Mouse (Mus musculus) kidney, postnatal 0 days (tissue): ENCODE results near the gene Scube3. TPM values are rescaled to one million over a fixed set of nuclear protein-coding genes. Genes with fewer than 3 reads are reported as not detected.
A peak's percentile ranks its signal among the peaks of the same experiment; 100 is the strongest.

ENCODE experiments used
- ATAC-seq: fragments of 200-750 bp; cut with Nextera tagmentation; replicated peaks from 2 replicates; pipeline ENCODE4 v1.8.0; 2017; ENCODE audit warnings: low read depth, moderate number of reproducible peaks, moderate TSS enrichment, moderate library complexity; ENCODE audit not compliant: low FRiP score
- DNase-seq: peaks from one replicate; pipeline ENCODE4 v3.0.0-alpha.2; 2016; ENCODE audit warnings: low spot score
- H3K27ac ChIP-seq: fragments of 300-500 bp; sonication (generic); 2 replicates; pipeline ENCODE4 v1.5.1; 2014; ENCODE audit warnings: mild to moderate bottlenecking
- H3K27me3 ChIP-seq: fragments of 300-500 bp; sonication (generic); 2 replicates; pipeline ENCODE4 v1.6.1; 2014; ENCODE audit warnings: low read length, mixed read lengths; ENCODE audit not compliant: insufficient read depth
- H3K36me3 ChIP-seq: fragments of 300-500 bp; sonication (generic); 2 replicates; pipeline ENCODE4 v1.6.1; 2014; ENCODE audit warnings: low read length, mixed read lengths; ENCODE audit not compliant: insufficient read depth
- H3K4me1 ChIP-seq: fragments of 300-500 bp; sonication (generic); replicated peaks from 2 replicates; pipeline ENCODE4 v1.6.1; 2014; ENCODE audit warnings: antibody characterized with exemption, low read length, mixed read lengths; ENCODE audit not compliant: insufficient read depth
- H3K4me2 ChIP-seq: fragments of 300-500 bp; sonication (generic); 2 replicates; pipeline ENCODE4 v1.6.1; 2014; ENCODE audit warnings: mild to moderate bottlenecking, low read length, moderate library complexity, mixed read lengths
- H3K4me3 ChIP-seq: fragments of 300-500 bp; sonication (generic); replicated peaks from 2 replicates; pipeline ENCODE4 v1.5.1; 2014; ENCODE audit warnings: low read depth, low read length
- H3K9ac ChIP-seq: fragments of 300-500 bp; sonication (generic); 2 replicates; pipeline ENCODE4 v1.6.1; 2014; ENCODE audit warnings: low read depth, low read length
- H3K9me3 ChIP-seq: fragments of 300-500 bp; sonication (generic); replicated peaks from 2 replicates; pipeline ENCODE4 v1.6.1; 2016; ENCODE audit warnings: low read length, inconsistent platforms, mixed read lengths
- CTCF ChIP-seq: IDR thresholded peaks from 2 replicates; pipeline ENCODE4 v1.5.1; 2016; ENCODE audit warnings: antibody characterized with exemption, low read depth, mild to moderate bottlenecking, moderate library complexity
- WGBS: fragments of 180-500 bp; shearing (Covaris S2); extraction: QIAGEN DNeasy Blood & Tissue Kit; methylation state at CpG from one replicate; pipeline ENCODE4 v1.1.7; 2014; 5-methylcytosine and 5-hydroxymethylcytosine counted together
- polyA plus RNA-seq: library from polyadenylated mRNA; unstranded; fragments of >200 nt; fragmentation: Nextera tagmentation; extraction: Ambion mirVana; gene quantifications from 2 replicates; pipeline ENCODE4 v1.2.1, GENCODE M21; 2015

Scube3 gene
- polyA plus RNA-seq, 1 experiment from 2014 or later: 14.2 TPM

- Histone ChIP-seq H3K9me3 (no peaks in the 10 kb centered on the region), H3K27ac (no peak overlapping the region), H3K27me3 (no peaks in the 10 kb centered on the region), H3K36me3 (no peaks in the 10 kb centered on the region), H3K9ac (no peak overlapping the region), H3K4me3 (no peak overlapping the region), H3K4me2 (no peak overlapping the region), H3K4me1 (0 out of 2 replicates have a peak, but pooled peaks cover 3% of the 10 kb centered on the region)
- DNase-seq: no peak
- 90% methylated on average over 5 of the region's 5 CpGs for WGBS
- ATAC-seq: no peak
- no peak for TF ChIP-seq CTCF
Measured at GRCm38 (mm10) chr17:28129796-28130195, 12.1 kb upstream of the Scube3 start.

- H3K4me1 ChIP-seq: 0 out of 2 replicates have a peak, but pooled peaks cover 3% of the 10 kb centered on the region
- no peak for TF ChIP-seq CTCF
- DNase-seq: no peak
- no peak for ATAC-seq
- H3K4me3 ChIP-seq: no peak overlapping the region
- H3K9me3 ChIP-seq: no peaks in the 10 kb centered on the region
- 54% methylated on average over 5 of the region's 5 CpGs for WGBS
- no peaks in the 10 kb centered on the region for H3K27me3 ChIP-seq
- H3K27ac ChIP-seq: no peak overlapping the region
- no peaks in the 10 kb centered on the region for H3K36me3 ChIP-seq
- no peak overlapping the region for H3K9ac ChIP-seq
- H3K4me2 ChIP-seq: no peak overlapping the region
Measured at GRCm38 (mm10) chr17:28130391-28131125, 11.4 kb upstream of the Scube3 start.

GRCm38 (mm10) chr17:28131156-28131555, 10.8 kb upstream of the Scube3 start:
- H3K9ac ChIP-seq: no peak overlapping the region
- 0 out of 2 replicates have a peak, but pooled peaks cover 3% of the 10 kb centered on the region for H3K4me1 ChIP-seq
- no peak overlapping the region for H3K4me2 ChIP-seq
- no peaks in the 10 kb centered on the region for H3K36me3 ChIP-seq
- H3K27me3 ChIP-seq: no peaks in the 10 kb centered on the region
- no peak for DNase-seq
- TF ChIP-seq CTCF: no peak
- ATAC-seq: no peak
- no peaks in the 10 kb centered on the region for H3K9me3 ChIP-seq
- H3K4me3 ChIP-seq: no peak overlapping the region
- no peak overlapping the region for H3K27ac ChIP-seq

- Histone ChIP-seq H3K27me3 (no peaks in the 10 kb centered on the region), H3K4me3 (no peak overlapping the region), H3K9me3 (no peaks in the 10 kb centered on the region), H3K9ac (no peak overlapping the region), H3K27ac (no peak overlapping the region), H3K36me3 (no peaks in the 10 kb centered on the region), H3K4me1 (0 out of 2 replicates have a peak, but pooled peaks cover 3% of the 10 kb centered on the region), H3K4me2 (no peak overlapping the region)
- peak; percentile 78 for DNase-seq
- 0 out of 2 replicates have a peak, but pooled peaks have one; percentile 33 for ATAC-seq
- WGBS: 4% methylated on average over 14 of the region's 14 CpGs
- TF ChIP-seq CTCF: peak; percentile 85
Measured at GRCm38 (mm10) chr17:28133193-28133592, 8.7 kb upstream of the Scube3 start.

GRCm38 (mm10) chr17:28135496-28135895, 6.4 kb upstream of the Scube3 start:
- H3K4me1 ChIP-seq: 0 out of 2 replicates have a peak, but pooled peaks cover 3% of the 10 kb centered on the region
- H3K4me3 ChIP-seq: no peak overlapping the region
- no peak overlapping the region for H3K27ac ChIP-seq
- no peaks in the 10 kb centered on the region for H3K36me3 ChIP-seq
- no peaks in the 10 kb centered on the region for H3K27me3 ChIP-seq
- H3K9me3 ChIP-seq: no peaks in the 10 kb centered on the region
- DNase-seq (no peak), ATAC-seq (no peak)
- H3K4me2 ChIP-seq: no peak overlapping the region
- 49% methylated on average over 3 of the region's 3 CpGs for WGBS
- no peak for TF ChIP-seq CTCF
- H3K9ac ChIP-seq: no peak overlapping the region

- H3K4me3 ChIP-seq: no peak overlapping the region
- 22% methylated on average over 5 of the region's 5 CpGs for WGBS
- H3K4me2 ChIP-seq: no peak overlapping the region
- ATAC-seq: no peak
- no peaks in the 10 kb centered on the region for H3K27me3 ChIP-seq
- no peaks in the 10 kb centered on the region for H3K9me3 ChIP-seq
- H3K4me1 ChIP-seq: 0 out of 2 replicates have a peak, but pooled peaks cover 3% of the 10 kb centered on the region
- H3K36me3 ChIP-seq: no peaks in the 10 kb centered on the region
- no peak for TF ChIP-seq CTCF
- no peak for DNase-seq
- H3K27ac ChIP-seq: no peak overlapping the region
- H3K9ac ChIP-seq: no peak overlapping the region
Measured at GRCm38 (mm10) chr17:28136266-28136665, 5.7 kb upstream of the Scube3 start.
